Mouse (Mus musculus) testis, adult 2 months (tissue): Measurements from ENCODE around the gene Thap4. TPM values are rescaled to one million over a fixed set of nuclear protein-coding genes. Genes with fewer than 3 reads are reported as not detected.

ENCODE experiments used
- H3K27ac ChIP-seq: fragments of 200-500 bp; 2 replicates; pipeline ENCODE4 v1.5.1; 2012; ENCODE audit warnings: low read depth, low read length; ENCODE audit not compliant: control insufficient read depth, insufficient read depth
- H3K27me3 ChIP-seq: fragments of 200-500 bp; 2 replicates; pipeline ENCODE4 v1.6.1; 2012; ENCODE audit warnings: mild to moderate bottlenecking, low read length, moderate library complexity; ENCODE audit not compliant: control insufficient read depth, insufficient read depth
- H3K36me3 ChIP-seq: fragments of 200-500 bp; 2 replicates; pipeline ENCODE4 v1.6.1; 2012; ENCODE audit warnings: mild to moderate bottlenecking, low read length; ENCODE audit not compliant: control insufficient read depth, insufficient read depth
- H3K4me1 ChIP-seq: fragments of 200-500 bp; 2 replicates; pipeline ENCODE4 v1.6.1; 2012; ENCODE audit warnings: low read length; ENCODE audit not compliant: control insufficient read depth, insufficient read depth
- H3K4me3 ChIP-seq: fragments of 200-500 bp; 2 replicates; pipeline ENCODE4 v1.5.1; 2012; ENCODE audit warnings: low read depth, mild to moderate bottlenecking, low read length, moderate library complexity, mixed read lengths; ENCODE audit not compliant: control insufficient read depth
- CTCF ChIP-seq: fragments of 200-500 bp; IDR thresholded peaks from 2 replicates; pipeline ENCODE4 v1.5.1; 2012; ENCODE audit warnings: low read depth, mild to moderate bottlenecking, inconsistent platforms, low read length, moderate library complexity; ENCODE audit not compliant: control insufficient read depth, insufficient read depth, insufficient replicate concordance
- POLR2A ChIP-seq: fragments of 200-500 bp; IDR thresholded peaks from 2 replicates; pipeline ENCODE4 v1.6.1; 2012; ENCODE audit warnings: low read depth, mild to moderate bottlenecking, inconsistent platforms, low read length, moderate library complexity; ENCODE audit not compliant: control insufficient read depth
- polyA plus RNA-seq: library from polyadenylated mRNA; depleted of rRNA; stranded (reverse); fragments of >200 nt; gene quantifications from 2 replicates; pipeline ENCODE4 v1.2.3, GENCODE M21; 2012

The Thap4 gene
- polyA plus RNA-seq, 1 experiment: 261 TPM

- no peak overlapping the region for H3K4me3 ChIP-seq
- H3K27me3 ChIP-seq: no peaks in the 10 kb centered on the region
- H3K27ac ChIP-seq: no peak overlapping the region
- no peaks in the 10 kb centered on the region; the same call in 1 of the 2 replicates for H3K36me3 ChIP-seq
- TF ChIP-seq POLR2A (no peak), CTCF (no peak)
- no peaks in the 10 kb centered on the region for H3K4me1 ChIP-seq
These were observed 29.0 kb downstream of the Thap4 start for GRCm38 (mm10) chr1:93725665-93726064.

GRCm38 (mm10) chr1:93724623-93725022, 30.0 kb downstream of the Thap4 start:
- H3K27me3 ChIP-seq: no peaks in the 10 kb centered on the region
- no peak overlapping the region for H3K4me3 ChIP-seq
- H3K27ac ChIP-seq: no peak overlapping the region

DNA sequence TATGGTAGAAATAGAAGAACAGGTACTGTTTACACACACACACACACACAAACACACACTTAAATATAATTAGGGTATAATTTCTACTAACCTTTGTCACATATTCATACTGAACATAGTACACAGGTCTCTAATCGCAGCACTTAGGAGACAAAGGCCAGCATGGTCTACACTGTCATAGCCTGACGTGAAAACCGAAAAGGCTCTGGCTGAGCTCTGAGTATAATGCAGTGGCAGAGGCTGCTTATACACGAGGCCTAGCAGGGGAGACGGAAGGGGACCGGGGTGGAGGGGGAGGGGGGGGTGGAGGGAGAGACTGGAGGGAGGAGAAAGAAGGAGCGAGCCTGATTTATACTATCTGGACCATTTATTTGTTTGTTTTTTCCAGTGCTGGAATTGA, 33.1 kb downstream of the Thap4 start:
- Histone ChIP-seq H3K4me3 (no peak overlapping the region), H3K4me1 (no peaks in the 10 kb centered on the region), H3K36me3 (no peaks in the 10 kb centered on the region; the same call in 1 of the 2 replicates), H3K27me3 (no peaks in the 10 kb centered on the region), H3K27ac (no peak overlapping the region)
- TF ChIP-seq POLR2A: no peak
- no peak for TF ChIP-seq CTCF

More at GRCm38 (mm10) chr1:93724623-93725022, 30.0 kb downstream of the Thap4 start:
- TF ChIP-seq POLR2A: no peak
- TF ChIP-seq CTCF: no peak
- Histone ChIP-seq H3K36me3 (no peaks in the 10 kb centered on the region; the same call in 1 of the 2 replicates), H3K4me1 (no peaks in the 10 kb centered on the region)

GRCm38 (mm10) chr1:93716166-93716565, 38.5 kb downstream of the Thap4 start:
- no peaks in the 10 kb centered on the region for H3K27me3 ChIP-seq
- H3K27ac ChIP-seq: no peak overlapping the region
- no peak overlapping the region for H3K4me3 ChIP-seq
- TF ChIP-seq CTCF: no peak
- no peak for TF ChIP-seq POLR2A
- H3K4me1 ChIP-seq: no peaks in the 10 kb centered on the region
- no peaks in the 10 kb centered on the region; the same call in none of the 2 replicates for H3K36me3 ChIP-seq

DNA sequence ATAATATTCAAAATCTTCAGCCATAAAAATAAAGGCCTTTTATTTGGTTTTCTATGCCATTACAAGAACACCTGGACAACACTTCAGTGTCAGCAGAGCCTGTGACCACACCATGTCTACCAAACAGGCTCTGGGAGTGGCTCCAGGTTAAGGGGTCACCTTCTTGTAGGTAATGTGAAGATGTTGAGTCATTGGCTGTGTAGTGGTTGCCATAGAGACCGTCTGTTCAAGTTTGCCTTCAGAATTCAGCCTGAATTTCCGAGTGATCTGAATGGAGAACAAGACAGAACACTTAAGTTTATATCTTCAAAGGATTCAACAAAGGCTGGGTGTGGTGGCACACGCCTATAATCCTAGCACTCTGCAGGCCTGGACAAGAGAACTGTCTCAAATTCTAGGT, 49.3 kb downstream of the Thap4 start:
- no peaks in the 10 kb centered on the region for H3K36me3 ChIP-seq
- no peak overlapping the region for H3K27ac ChIP-seq
- TF ChIP-seq POLR2A (no peak), CTCF (no peak)
- no peaks in the 10 kb centered on the region for H3K4me1 ChIP-seq
- H3K27me3 ChIP-seq: no peaks in the 10 kb centered on the region
- no peak overlapping the region for H3K4me3 ChIP-seq

GRCm38 (mm10) chr1:93704341-93704740, 50.3 kb downstream of the Thap4 start:
- Histone ChIP-seq H3K27me3 (no peaks in the 10 kb centered on the region), H3K36me3 (no peaks in the 10 kb centered on the region), H3K27ac (no peak overlapping the region), H3K4me1 (no peaks in the 10 kb centered on the region), H3K4me3 (no peak overlapping the region)
- no peak for TF ChIP-seq POLR2A
- no peak for TF ChIP-seq CTCF

GRCm38 (mm10) chr1:93703472-93704048, 51.1 kb downstream of the Thap4 start:
- Histone ChIP-seq H3K4me3 (no peak overlapping the region), H3K27ac (no peak overlapping the region), H3K27me3 (no peaks in the 10 kb centered on the region), H3K36me3 (no peaks in the 10 kb centered on the region), H3K4me1 (no peaks in the 10 kb centered on the region)
- TF ChIP-seq POLR2A (no peak), CTCF (no peak)
